Mouse (Mus musculus) MN1 (cell line): ENCODE results near the gene Map3k13.
A peak's percentile ranks its signal among the peaks of the same experiment; 100 is the strongest.

Experiments
- DNase-seq: peaks from one replicate; pipeline ENCODE4 v3.0.0-alpha.2; 2016; ENCODE audit warnings: low spot score

Gene Map3k13

GRCm38 (mm10) chr16:21913347-21913746 is 119.2 kb downstream of the Map3k13 start:
- no peak for DNase-seq

GRCm38 (mm10) chr16:21916681-21917080 is 122.5 kb downstream of the Map3k13 start:
- no peak for DNase-seq

GRCm38 (mm10) chr16:21928471-21928870 is 134.3 kb downstream of the Map3k13 start:
- no peak for DNase-seq

GRCm38 (mm10) chr16:21946761-21947715 is 152.9 kb downstream of the Map3k13 start, which contains the start of gene Tmem41a:
TSS of gene Tmem41a (minus strand) at chr16:21947552.
- peak; percentile 86 for DNase-seq

GRCm38 (mm10) chr16:21955591-21955990 is 161.4 kb downstream of the Map3k13 start:
- DNase-seq: no peak

- DNase-seq: no peak
These were observed 171.4 kb downstream of the Map3k13 start for GRCm38 (mm10) chr16:21965576-21965975.

GRCm38 (mm10) chr16:21969874-21970273 is 175.7 kb downstream of the Map3k13 start:
- DNase-seq: no peak

- no peak for DNase-seq
These were observed 176.4 kb downstream of the Map3k13 start for GRCm38 (mm10) chr16:21970536-21970935.

- no peak for DNase-seq
These were observed 177.3 kb downstream of the Map3k13 start for GRCm38 (mm10) chr16:21971446-21971845.

GRCm38 (mm10) chr16:21976203-21976602 is 182.1 kb downstream of the Map3k13 start:
- DNase-seq: peak; percentile 45

GRCm38 (mm10) chr16:21977347-21977746 is 183.2 kb downstream of the Map3k13 start:
- no peak for DNase-seq
